Mouse (Mus musculus): ENCODE measurements around the gene Smarce1. TPM values are rescaled to one million over a fixed set of nuclear protein-coding genes. Genes with fewer than 3 reads are reported as not detected.
A peak's percentile ranks its signal among the peaks of the same experiment; 100 is the strongest.

The Smarce1 gene
- total and polyA plus RNA-seq, 3 experiments: 243 to 277 TPM; not detected in 1

DNA sequence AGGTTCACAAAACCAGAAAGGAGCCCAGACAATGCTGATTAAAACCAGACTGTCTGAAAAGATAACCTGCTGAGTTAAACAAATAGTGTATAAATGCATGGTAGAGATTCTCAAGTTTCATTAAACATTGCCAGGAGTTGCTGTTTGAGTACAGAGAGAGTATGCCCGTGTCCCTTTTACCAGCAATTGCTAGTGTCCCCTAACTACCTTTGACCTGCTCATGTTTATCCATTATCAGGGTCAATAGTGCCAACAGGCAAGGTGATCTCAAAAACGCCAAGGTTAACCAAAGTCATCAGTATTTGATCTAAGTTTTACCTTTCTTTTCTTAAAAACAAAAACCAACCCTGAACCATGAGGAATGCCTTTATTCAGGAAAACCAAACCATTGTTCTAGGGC lies 18.9 kb downstream of the Smarce1 start:
- no peaks in the 10 kb centered on the region for H3K9me3 ChIP-seq (replicated peaks; ENCODE audit: insufficient read depth, low read length)
- peaks cover 7 to 11% of the 10 kb centered on the region in 2 experiments for H3K4me1 ChIP-seq (ENCODE audit: control insufficient read depth in 1 of 2, insufficient read depth in 2 of 2, low read length in 2 of 2)
- H3K9ac ChIP-seq (ENCODE audit: control insufficient read depth, low read depth, low read length, poor library complexity, severe bottlenecking): no peak overlapping the region
- no peaks in the 10 kb centered on the region for H3K79me2 ChIP-seq (ENCODE audit: control insufficient read depth, insufficient read depth, low read length, poor library complexity)
- TF ChIP-seq KAT2A (conservative IDR thresholded peaks at IDR 0.05; ENCODE audit: low read depth, low read length) (no peak), CTCF (IDR thresholded peaks at IDR 0.05 in 2 of 3, conservative IDR thresholded peaks at IDR 0.05 in 1 of 3; ENCODE audit: control insufficient read depth in 1 of 3, insufficient read depth in 1 of 3, low read depth in 2 of 3, low read length in 3 of 3, poor library complexity in 1 of 3, severe bottlenecking in 1 of 3) (no peak), ZC3H11A (IDR thresholded peaks at IDR 0.05; ENCODE audit: low read depth, low read length) (no peak)
- H3K36me3 ChIP-seq (ENCODE audit: control insufficient read depth in 1 of 2, insufficient read depth in 2 of 2, low read length in 2 of 2): peaks cover 9 to 38% of the 10 kb centered on the region in 2 experiments
- no peak overlapping the region for H3K27ac ChIP-seq (ENCODE audit: control insufficient read depth, low read depth, low read length)
- H3K27me3 ChIP-seq (ENCODE audit: control insufficient read depth in 1 of 2, insufficient read depth in 2 of 2, low read length in 2 of 2): no peaks in the 10 kb centered on the region
- no peak overlapping the region for H3K4me3 ChIP-seq (ENCODE audit: control insufficient read depth in 1 of 2, insufficient read depth in 1 of 2, low read depth in 2 of 2, low read length in 2 of 2)
- DNase-seq (ENCODE audit: low read depth, low spot score): no peak

DNA sequence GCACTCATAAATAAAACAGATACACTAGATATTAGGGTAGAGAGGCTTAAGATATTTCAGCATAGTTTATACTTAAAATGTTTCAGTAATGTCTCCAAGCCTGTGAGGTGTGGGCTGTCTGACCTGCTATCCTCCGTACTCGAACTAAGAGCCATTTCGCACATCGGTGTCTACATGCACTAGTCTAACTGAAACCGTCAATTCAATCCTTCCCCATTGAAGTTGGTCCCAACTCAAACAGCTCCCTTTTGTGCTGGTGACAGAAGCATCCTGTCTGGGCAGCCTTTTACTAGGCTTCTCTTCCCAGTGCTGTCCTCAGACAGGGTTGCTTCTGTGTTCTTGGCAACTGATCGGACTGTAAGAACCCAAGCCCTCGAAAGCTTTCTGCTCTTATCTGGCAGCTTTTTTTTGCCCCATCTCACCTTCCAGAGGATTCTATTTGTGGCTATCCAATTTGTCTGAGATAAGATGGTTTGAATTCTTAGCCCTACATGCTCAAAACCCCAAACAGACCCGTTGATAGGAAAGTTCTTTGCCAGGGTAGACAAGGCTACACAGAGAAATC lies 22.6 kb downstream of the Smarce1 start:
- Histone ChIP-seq H3K79me2 (ENCODE audit: control insufficient read depth, insufficient read depth, low read length, poor library complexity) (no peaks in the 10 kb centered on the region), H3K9me3 (replicated peaks; ENCODE audit: insufficient read depth, low read length) (no peaks in the 10 kb centered on the region), H3K27me3 (ENCODE audit: control insufficient read depth in 1 of 2, insufficient read depth in 2 of 2, low read length in 2 of 2) (no peaks in the 10 kb centered on the region), H3K4me1 (ENCODE audit: control insufficient read depth in 1 of 2, insufficient read depth in 2 of 2, low read length in 2 of 2) (peaks cover 12 to 15% of the 10 kb centered on the region in 2 experiments), H3K4me3 (ENCODE audit: control insufficient read depth in 1 of 2, insufficient read depth in 1 of 2, low read depth in 2 of 2, low read length in 2 of 2) (no peak overlapping the region), H3K9ac (ENCODE audit: control insufficient read depth, low read depth, low read length, poor library complexity, severe bottlenecking) (no peak overlapping the region), H3K36me3 (ENCODE audit: control insufficient read depth in 1 of 2, insufficient read depth in 2 of 2, low read length in 2 of 2) (peaks cover 9 to 14% of the 10 kb centered on the region in 2 experiments), H3K27ac (ENCODE audit: control insufficient read depth, low read depth, low read length) (no peak overlapping the region)
- DNase-seq (ENCODE audit: low read depth, low spot score): peak; percentile 40
- TF ChIP-seq POLR2AphosphoS5 (IDR thresholded peaks at IDR 0.05; ENCODE audit: borderline replicate concordance, low read depth, low read length): no peak
- TF ChIP-seq RCOR1 (IDR thresholded peaks at IDR 0.05; ENCODE audit: low read depth, low read length): 0 out of 2 replicates have a peak, but pooled peaks have one; percentile 34
- TF ChIP-seq MAX (IDR thresholded peaks at IDR 0.05; ENCODE audit: low read length): no peak
- no peak for TF ChIP-seq GABPA (IDR thresholded peaks at IDR 0.05; ENCODE audit: low read depth, low read length)
- no peak for TF ChIP-seq MAFK (IDR thresholded peaks at IDR 0.05; ENCODE audit: borderline replicate concordance, low read depth, low read length)
- TF ChIP-seq MEF2A (IDR thresholded peaks at IDR 0.05; ENCODE audit: extremely low read depth, insufficient replicate concordance, low read depth, low read length, poor library complexity, severe bottlenecking): peak; percentile 73; the same call in 1 of the 2 replicates
- TF ChIP-seq ZNF384 (IDR thresholded peaks at IDR 0.05; ENCODE audit: low read depth, low read length): peak; percentile 76
- TF ChIP-seq GATA1 (IDR thresholded peaks at IDR 0.05; ENCODE audit: low read depth, low read length): peak; percentile 28; the same call in 1 of the 2 replicates
- TF ChIP-seq POLR2AphosphoS2 (IDR thresholded peaks at IDR 0.05; ENCODE audit: low read length): peak; percentile 55
- TF ChIP-seq SMC3 (IDR thresholded peaks at IDR 0.05; ENCODE audit: low read depth, low read length): no peak
- peak; percentile 41; the same call in 1 of the 2 replicates for TF ChIP-seq ETS1 (IDR thresholded peaks at IDR 0.05; ENCODE audit: low read depth, low read length)
- no peak for TF ChIP-seq MYB (IDR thresholded peaks at IDR 0.05; ENCODE audit: low read depth, low read length)
- no peak for TF ChIP-seq MAZ (IDR thresholded peaks at IDR 0.05; ENCODE audit: low read depth, low read length)
- TF ChIP-seq BHLHE40 (IDR thresholded peaks at IDR 0.05; ENCODE audit: borderline replicate concordance, low read depth, low read length): no peak

Data from MEL (cell line).